Mouse (Mus musculus) brown adipose tissue, adult 24 weeks (tissue): ENCODE measurements around the gene Hils1. TPM values are rescaled to one million over a fixed set of nuclear protein-coding genes. Genes with fewer than 3 reads are reported as not detected.

Experiments used
- H3K27ac ChIP-seq: fragments of 200-500 bp; replicated peaks from 2 replicates; pipeline ENCODE4 v1.5.1; 2012; ENCODE audit warnings: low read depth, mild to moderate bottlenecking, low read length
- H3K4me1 ChIP-seq: fragments of 200-500 bp; 2 replicates; pipeline ENCODE4 v1.6.1; 2012; ENCODE audit warnings: low read length, mixed read lengths; ENCODE audit not compliant: control insufficient read depth, insufficient read depth, insufficient read length
- H3K4me3 ChIP-seq: fragments of 200-500 bp; 2 replicates; pipeline ENCODE4 v1.5.1; 2012; ENCODE audit warnings: low read depth, mild to moderate bottlenecking, low read length, moderate library complexity; ENCODE audit not compliant: insufficient read depth
- polyA plus RNA-seq: library from polyadenylated mRNA; stranded (reverse); fragments of >200 nt; gene quantifications from 2 replicates; pipeline ENCODE4 v1.2.4, GENCODE M21; 2012; ENCODE audit not compliant: missing spikeins, insufficient read depth, insufficient read length

The Hils1 gene
- polyA plus RNA-seq, 1 experiment: not detected

- peaks cover 7% of the 10 kb centered on the region; the same call in 1 of the 2 replicates for H3K4me1 ChIP-seq
- H3K27ac ChIP-seq: no peak overlapping the region
- H3K4me3 ChIP-seq: no peak overlapping the region
Measured at GRCm38 (mm10) chr11:95012075-95012474, 44.7 kb downstream of the Hils1 start.

- H3K27ac ChIP-seq: no peak overlapping the region
- peaks cover 7% of the 10 kb centered on the region; the same call in 1 of the 2 replicates for H3K4me1 ChIP-seq
- no peak overlapping the region for H3K4me3 ChIP-seq
Measured at GRCm38 (mm10) chr11:95012487-95012886, 45.1 kb downstream of the Hils1 start.

- no peak overlapping the region for H3K4me3 ChIP-seq
- H3K4me1 ChIP-seq: no peaks in the 10 kb centered on the region
- H3K27ac ChIP-seq: no peak overlapping the region
Measured at GRCm38 (mm10) chr11:95015484-95015883, 48.1 kb downstream of the Hils1 start.

Other genes with a start within 250 kb of the Hils1 start
- not detected in 2 replicates for gene Cdc34b, start 225.8 kb upstream of the Hils1 start, polyA plus RNA-seq
- not detected in 2 replicates for gene Tmem92, start 184.9 kb upstream of the Hils1 start, polyA plus RNA-seq
- gene Col1a1, start 31.4 kb upstream of the Hils1 start, polyA plus RNA-seq: 36.9 and 49.1 TPM in 2 replicates
- 6.5 and 6.9 TPM in 2 replicates for gene Sgca, start 8.7 kb downstream of the Hils1 start, polyA plus RNA-seq
- gene Ppp1r9b, start 23.4 kb downstream of the Hils1 start, polyA plus RNA-seq: 70.8 and 83.5 TPM in 2 replicates
- gene Samd14, start 42.3 kb downstream of the Hils1 start, polyA plus RNA-seq: 0.59 and 0.67 TPM in 2 replicates
- gene Pdk2, start 73.8 kb downstream of the Hils1 start, polyA plus RNA-seq: 224 and 274 TPM in 2 replicates
- 2.5 and 5.0 TPM in 2 replicates for gene Itga3, start 109.2 kb downstream of the Hils1 start, polyA plus RNA-seq
- gene Dlx3, start 152.5 kb downstream of the Hils1 start, polyA plus RNA-seq: not detected in 2 replicates
- gene Dlx4, start 178.7 kb downstream of the Hils1 start, polyA plus RNA-seq: not detected in 2 replicates